Mouse (Mus musculus): Measurements from ENCODE around the gene Fgd5. TPM values are rescaled to one million over a fixed set of nuclear protein-coding genes. Genes with fewer than 3 reads are reported as not detected.

Gene Fgd5
- polyA plus RNA-seq, 1 experiment from 2014 or later = 14.0 TPM

DNA sequence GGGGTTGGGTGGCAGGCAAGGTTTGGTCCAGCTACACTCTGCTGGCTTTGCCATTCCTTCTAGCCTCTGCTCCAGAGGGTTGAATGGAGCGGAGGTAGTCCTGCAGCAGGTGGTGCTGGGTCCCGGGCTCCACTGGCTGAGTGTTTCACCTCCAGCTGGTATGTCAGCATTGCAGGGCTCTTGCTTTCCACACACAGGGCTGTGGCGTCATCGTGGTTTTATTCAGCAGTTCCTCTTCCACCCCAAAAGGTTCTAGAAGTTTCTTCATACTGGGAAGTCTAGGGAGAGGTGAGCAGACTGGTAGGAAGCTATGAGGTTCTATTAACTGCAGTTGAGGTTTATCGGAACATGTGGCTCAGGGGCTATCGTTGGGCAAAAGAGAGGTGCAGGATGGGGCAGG lies 34.4 kb downstream of the Fgd5 start:
- ATAC-seq (ENCODE audit: low FRiP score, low read depth) = no peak
- H3K36me3 ChIP-seq = no peaks in the 10 kb centered on the region
- no peaks in the 10 kb centered on the region for H3K4me1 ChIP-seq
- H3K9me3 ChIP-seq = no peaks in the 10 kb centered on the region
- no peaks in the 10 kb centered on the region for H3K27me3 ChIP-seq (replicated peaks)
- no peak overlapping the region for H3K9ac ChIP-seq
- no peak overlapping the region for H3K4me3 ChIP-seq
- WGBS = 93% methylated on average over 6 of the region's 6 CpGs
- H3K27ac ChIP-seq = no peak overlapping the region
- H3K4me2 ChIP-seq (replicated peaks) = no peak overlapping the region

DNA sequence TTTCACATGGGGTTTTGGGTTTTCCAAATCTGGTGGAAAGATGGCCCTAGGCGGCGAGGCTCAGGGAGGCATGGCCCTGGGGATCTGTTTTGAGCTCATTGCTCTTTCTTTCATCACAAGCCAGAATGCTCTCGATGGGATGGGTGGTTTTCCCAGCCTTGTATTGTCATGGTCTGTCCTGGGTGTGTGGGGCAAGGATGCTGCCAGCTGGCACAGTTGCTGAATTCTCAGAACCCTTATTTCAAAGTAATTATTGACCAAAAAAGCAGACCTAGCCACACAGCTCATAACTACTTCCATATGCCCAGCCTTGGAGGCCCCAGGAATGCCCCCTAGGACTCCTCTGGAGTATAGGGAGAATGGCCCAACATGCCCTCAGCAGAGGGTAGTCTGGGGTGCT lies 34.9 kb downstream of the Fgd5 start:
- H3K4me3 ChIP-seq = no peak overlapping the region
- H3K27ac ChIP-seq = no peak overlapping the region
- H3K36me3 ChIP-seq = no peaks in the 10 kb centered on the region
- no peaks in the 10 kb centered on the region for H3K9me3 ChIP-seq
- no peaks in the 10 kb centered on the region for H3K4me1 ChIP-seq
- no peak for ATAC-seq (ENCODE audit: low FRiP score, low read depth)
- H3K4me2 ChIP-seq (replicated peaks) = no peak overlapping the region
- no peak overlapping the region for H3K9ac ChIP-seq
- no peaks in the 10 kb centered on the region for H3K27me3 ChIP-seq (replicated peaks)
- 87% methylated on average over 3 of the region's 3 CpGs for WGBS

DNA sequence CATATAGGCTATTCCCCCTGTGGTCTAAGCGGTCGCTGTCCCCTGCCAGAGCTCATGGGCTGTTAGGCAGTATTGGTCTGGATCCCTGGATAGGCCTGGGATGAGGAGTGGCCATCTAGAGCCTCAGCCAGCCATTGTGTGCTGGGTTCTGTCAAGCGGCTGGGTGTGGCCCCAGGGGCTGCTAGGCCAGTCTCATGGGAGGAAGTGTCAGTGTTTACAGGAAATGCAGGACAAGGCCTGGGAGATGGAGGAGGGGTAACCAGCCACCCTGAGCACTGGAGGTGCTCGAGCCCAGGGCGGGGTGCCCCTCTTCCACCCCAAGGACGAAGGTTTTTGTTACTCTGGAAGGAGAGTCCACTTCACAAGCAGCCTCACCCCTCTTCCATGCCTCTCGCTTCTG lies 36.3 kb downstream of the Fgd5 start:
- H3K27ac ChIP-seq = no peak overlapping the region
- no peaks in the 10 kb centered on the region for H3K9me3 ChIP-seq
- H3K4me1 ChIP-seq = no peaks in the 10 kb centered on the region
- no peak overlapping the region for H3K4me2 ChIP-seq (replicated peaks)
- H3K9ac ChIP-seq = no peak overlapping the region
- ATAC-seq (ENCODE audit: low FRiP score, low read depth) = no peak
- no peaks in the 10 kb centered on the region for H3K27me3 ChIP-seq (replicated peaks)
- no peaks in the 10 kb centered on the region for H3K36me3 ChIP-seq
- 82% methylated on average over 7 of the region's 7 CpGs for WGBS
- no peak overlapping the region for H3K4me3 ChIP-seq

DNA sequence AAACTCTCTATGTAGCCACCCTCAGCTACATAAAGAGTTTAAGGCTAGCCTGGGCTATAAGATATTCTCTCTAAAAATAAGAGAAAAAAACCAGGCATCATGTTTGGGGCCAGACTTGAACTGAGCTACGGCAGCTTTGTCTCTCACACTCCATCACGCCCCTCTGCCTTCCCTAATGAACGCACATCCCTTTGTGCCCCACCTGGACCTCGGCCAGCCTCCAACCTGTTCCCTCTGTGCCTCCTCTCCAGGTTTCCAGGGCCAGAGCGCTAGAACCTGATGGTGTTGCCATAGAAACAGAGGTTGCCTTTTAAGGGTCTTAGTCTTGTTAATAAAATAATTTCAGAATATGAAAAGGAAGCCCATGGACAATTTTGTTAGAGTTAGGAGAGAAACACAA lies 37.2 kb downstream of the Fgd5 start:
- ATAC-seq (ENCODE audit: low FRiP score, low read depth) = no peak
- H3K4me3 ChIP-seq = no peak overlapping the region
- no peaks in the 10 kb centered on the region for H3K9me3 ChIP-seq
- no peak overlapping the region for H3K4me2 ChIP-seq (replicated peaks)
- H3K9ac ChIP-seq = no peak overlapping the region
- no peaks in the 10 kb centered on the region for H3K27me3 ChIP-seq (replicated peaks)
- H3K36me3 ChIP-seq = no peaks in the 10 kb centered on the region
- WGBS = 83% methylated on average over 5 of the region's 5 CpGs
- no peak overlapping the region for H3K27ac ChIP-seq
- H3K4me1 ChIP-seq = no peaks in the 10 kb centered on the region

DNA sequence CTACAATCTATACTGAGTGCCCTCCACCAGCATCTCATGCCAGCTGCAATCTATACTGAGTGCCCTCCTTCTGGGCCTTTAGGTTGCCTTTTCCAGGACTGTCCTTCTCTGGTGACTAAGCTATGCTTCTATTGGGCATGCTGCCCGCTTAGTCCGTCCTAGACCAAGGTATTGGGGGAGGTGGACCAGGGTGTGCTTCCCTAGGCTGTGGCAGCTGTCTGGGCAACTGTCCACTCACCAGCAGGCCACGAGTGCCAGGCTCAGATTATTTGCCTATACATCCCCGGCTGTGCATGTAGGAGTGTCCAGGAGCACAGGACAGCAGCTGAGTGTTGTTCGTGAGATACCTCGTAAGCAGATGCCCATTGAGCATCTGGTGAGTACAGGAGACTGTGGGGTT lies 38.1 kb downstream of the Fgd5 start:
- H3K4me1 ChIP-seq = no peaks in the 10 kb centered on the region
- no peaks in the 10 kb centered on the region for H3K27me3 ChIP-seq (replicated peaks)
- no peak overlapping the region for H3K4me2 ChIP-seq (replicated peaks)
- WGBS = 86% methylated on average over 6 of the region's 6 CpGs
- no peak overlapping the region for H3K4me3 ChIP-seq
- H3K9me3 ChIP-seq = no peaks in the 10 kb centered on the region
- H3K9ac ChIP-seq = no peak overlapping the region
- H3K36me3 ChIP-seq = no peaks in the 10 kb centered on the region
- no peak for ATAC-seq (ENCODE audit: low FRiP score, low read depth)
- H3K27ac ChIP-seq = no peak overlapping the region

DNA sequence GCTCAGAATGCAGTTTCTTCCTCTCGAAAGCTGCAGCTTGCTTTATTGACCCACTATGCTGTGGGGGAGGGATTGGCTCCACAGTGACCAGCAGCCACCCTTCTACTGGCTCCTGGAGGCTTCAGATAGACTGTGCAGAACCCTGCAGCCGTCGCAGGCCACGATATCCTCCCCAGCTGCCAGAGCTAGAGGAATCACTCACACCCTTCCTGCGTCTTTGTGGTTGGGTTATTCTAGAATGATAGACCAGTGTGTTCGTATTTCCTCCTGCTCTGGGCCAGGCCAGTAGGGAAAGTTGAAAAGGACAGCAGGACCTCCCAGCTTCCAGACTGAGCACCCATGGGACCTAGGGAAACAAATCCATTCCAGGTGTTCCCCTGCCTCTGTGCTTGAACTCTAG lies 39.7 kb downstream of the Fgd5 start:
- Histone ChIP-seq H3K27ac (no peak overlapping the region), H3K4me1 (no peaks in the 10 kb centered on the region), H3K36me3 (no peaks in the 10 kb centered on the region), H3K9me3 (no peaks in the 10 kb centered on the region), H3K9ac (no peak overlapping the region), H3K27me3 (replicated peaks) (no peaks in the 10 kb centered on the region), H3K4me2 (replicated peaks) (no peak overlapping the region), H3K4me3 (no peak overlapping the region)
- no peak for ATAC-seq (ENCODE audit: low FRiP score, low read depth)
- 81% methylated on average over 6 of the region's 6 CpGs for WGBS

DNA sequence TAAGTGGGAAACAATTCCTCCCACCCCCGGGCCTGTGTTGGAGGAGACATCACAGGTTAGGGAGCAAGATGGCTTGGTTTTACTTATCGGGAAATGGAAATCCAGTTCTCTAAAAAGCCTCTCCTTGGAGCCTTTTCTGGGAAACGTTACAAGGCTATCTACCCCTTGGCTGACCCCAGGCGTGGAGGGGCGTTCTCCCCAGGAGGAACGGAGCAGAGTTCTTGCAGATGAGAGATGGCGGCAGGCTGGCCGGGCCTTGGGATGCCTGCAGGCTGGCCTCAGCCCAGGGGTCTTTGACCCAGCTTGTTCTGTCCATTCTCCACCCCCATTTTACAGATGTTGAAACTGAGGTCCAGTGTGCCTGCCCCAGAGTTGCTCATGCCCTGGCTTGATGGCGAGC lies 42.4 kb downstream of the Fgd5 start:
- H3K4me3 ChIP-seq = no peak overlapping the region
- H3K4me2 ChIP-seq (replicated peaks) = no peak overlapping the region
- 87% methylated on average over 9 of the region's 9 CpGs for WGBS
- no peak overlapping the region for H3K27ac ChIP-seq
- no peaks in the 10 kb centered on the region for H3K9me3 ChIP-seq
- H3K36me3 ChIP-seq = no peaks in the 10 kb centered on the region
- H3K4me1 ChIP-seq = no peaks in the 10 kb centered on the region
- ATAC-seq (ENCODE audit: low FRiP score, low read depth) = no peak
- no peak overlapping the region for H3K9ac ChIP-seq
- no peaks in the 10 kb centered on the region for H3K27me3 ChIP-seq (replicated peaks)

DNA sequence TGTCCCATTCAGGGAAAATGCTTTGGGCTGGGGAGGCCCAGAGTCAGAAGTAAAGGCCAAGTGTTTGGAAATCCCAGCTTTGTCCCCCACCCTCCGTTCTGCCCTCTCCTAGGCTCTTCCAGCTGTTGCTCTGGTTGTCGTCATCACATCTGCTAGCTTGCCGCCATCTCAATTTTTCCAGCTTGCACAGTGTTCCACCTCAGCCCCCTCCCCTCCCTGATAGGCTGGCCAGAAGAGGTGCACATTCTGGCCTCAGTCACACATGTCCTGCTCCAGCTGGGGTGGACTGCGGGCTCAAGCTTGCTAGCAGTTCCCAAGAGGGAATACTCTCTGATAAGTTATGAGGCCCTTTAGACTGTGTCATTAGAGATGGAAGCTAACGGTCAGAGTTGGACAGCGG lies 42.8 kb downstream of the Fgd5 start:
- Histone ChIP-seq H3K27me3 (replicated peaks) (no peaks in the 10 kb centered on the region), H3K4me1 (no peaks in the 10 kb centered on the region), H3K4me2 (replicated peaks) (no peak overlapping the region), H3K27ac (no peak overlapping the region), H3K9ac (no peak overlapping the region), H3K9me3 (no peaks in the 10 kb centered on the region), H3K4me3 (no peak overlapping the region), H3K36me3 (no peaks in the 10 kb centered on the region)
- WGBS = 80% methylated on average over 6 of the region's 6 CpGs
- ATAC-seq (ENCODE audit: low FRiP score, low read depth) = no peak

DNA sequence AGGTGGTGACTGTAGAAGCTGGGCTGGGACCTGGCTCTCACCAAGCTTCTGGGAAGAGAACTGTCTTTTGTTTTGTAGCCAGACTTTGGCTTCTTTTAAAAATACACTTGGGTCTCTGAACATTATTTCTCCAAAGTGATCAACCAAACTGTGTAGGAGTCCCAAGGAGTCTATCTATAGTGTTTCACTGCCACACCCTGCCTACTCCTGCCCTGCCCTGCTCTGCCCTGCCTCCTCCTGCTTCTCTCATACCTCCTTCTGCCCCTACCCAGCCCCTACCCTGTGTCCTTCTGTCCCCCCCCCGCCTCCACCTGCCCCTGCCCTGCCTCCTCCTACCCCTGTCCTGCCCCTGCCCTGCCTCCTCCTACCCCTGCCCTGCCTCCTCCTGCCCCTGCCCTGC lies 46.6 kb downstream of the Fgd5 start:
- no peaks in the 10 kb centered on the region for H3K4me1 ChIP-seq
- no peak overlapping the region for H3K27ac ChIP-seq
- no peak overlapping the region for H3K4me2 ChIP-seq (replicated peaks)
- ATAC-seq (ENCODE audit: low FRiP score, low read depth) = no peak
- H3K9ac ChIP-seq = no peak overlapping the region
- H3K36me3 ChIP-seq = no peaks in the 10 kb centered on the region
- H3K27me3 ChIP-seq (replicated peaks) = no peaks in the 10 kb centered on the region
- 89% methylated on average over 1 of the region's 1 CpGs for WGBS
- H3K4me3 ChIP-seq = no peak overlapping the region
- no peaks in the 10 kb centered on the region for H3K9me3 ChIP-seq

DNA sequence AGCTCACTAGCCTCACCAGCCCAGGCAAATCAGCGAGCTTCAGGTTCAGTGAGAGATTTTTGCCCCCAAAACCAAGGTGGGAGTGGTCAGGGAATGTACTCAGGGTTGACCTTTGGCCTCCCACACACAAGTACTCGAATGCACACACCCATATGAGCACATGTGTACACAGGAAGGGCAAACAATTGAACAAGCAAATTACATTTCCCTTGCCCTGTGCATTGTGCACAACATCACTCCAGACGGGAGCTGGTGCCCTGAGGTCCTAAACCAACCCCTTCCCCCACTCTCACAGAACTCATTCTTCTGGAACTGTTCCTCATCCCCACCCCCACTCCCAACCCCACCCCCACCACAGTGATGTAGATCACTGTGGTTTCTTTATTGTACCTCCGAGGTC lies 48.7 kb downstream of the Fgd5 start:
- WGBS = 80% methylated on average over 4 of the region's 4 CpGs
- Histone ChIP-seq H3K9me3 (no peaks in the 10 kb centered on the region), H3K4me1 (no peaks in the 10 kb centered on the region), H3K9ac (no peak overlapping the region), H3K27me3 (replicated peaks) (no peaks in the 10 kb centered on the region), H3K4me3 (no peak overlapping the region), H3K4me2 (replicated peaks) (no peak overlapping the region), H3K27ac (no peak overlapping the region), H3K36me3 (no peaks in the 10 kb centered on the region)
- ATAC-seq (ENCODE audit: low FRiP score, low read depth) = no peak

DNA sequence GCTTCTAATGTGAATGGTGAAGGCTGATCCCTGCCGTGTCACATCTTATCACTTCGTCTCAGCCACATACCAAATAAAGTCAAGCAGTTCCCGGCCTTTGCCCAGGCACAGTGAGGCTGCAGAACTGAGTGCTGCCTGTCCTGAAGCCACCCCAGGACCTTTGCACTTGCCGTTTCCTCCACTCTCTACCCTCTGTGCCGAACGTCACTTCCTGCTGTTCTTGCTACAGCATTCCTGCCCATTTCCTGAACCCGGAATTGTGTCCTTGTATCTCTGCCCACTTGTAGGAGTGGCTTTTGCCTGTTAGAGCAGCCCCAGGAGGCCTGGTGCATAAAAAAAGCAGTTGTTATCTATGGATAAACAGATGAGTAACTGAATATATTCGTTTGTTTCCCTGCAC lies 52.0 kb downstream of the Fgd5 start:
- Histone ChIP-seq H3K27ac (no peak overlapping the region), H3K27me3 (replicated peaks) (no peaks in the 10 kb centered on the region), H3K9me3 (no peaks in the 10 kb centered on the region), H3K4me3 (no peak overlapping the region), H3K4me2 (replicated peaks) (no peak overlapping the region), H3K36me3 (no peaks in the 10 kb centered on the region), H3K9ac (no peak overlapping the region), H3K4me1 (peaks cover 6% of the 10 kb centered on the region; the same call in 1 of the 2 replicates)
- no peak for ATAC-seq (ENCODE audit: low FRiP score, low read depth)
- WGBS = 84% methylated on average over 8 of the region's 8 CpGs

DNA sequence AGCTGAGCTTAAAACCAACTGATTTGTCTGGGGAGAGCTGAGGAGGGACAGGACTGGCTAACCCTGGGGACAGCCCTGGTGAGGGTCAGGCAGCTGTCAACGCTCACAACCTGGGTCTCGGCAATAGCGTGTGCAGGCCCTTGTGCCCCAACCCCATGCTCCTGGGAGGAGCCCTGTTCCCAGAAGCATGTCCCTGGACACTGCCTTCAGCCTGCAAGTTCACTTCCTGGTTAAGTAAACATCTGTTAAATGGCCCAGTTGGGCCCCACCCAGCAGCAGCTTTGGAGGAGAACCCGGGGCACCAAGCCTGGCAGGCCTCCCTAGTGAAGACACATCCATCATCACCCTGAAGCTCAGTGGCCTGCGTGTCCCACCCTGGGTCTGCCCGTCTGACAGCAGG lies 56.0 kb downstream of the Fgd5 start:
- Histone ChIP-seq H3K4me2 (replicated peaks) (no peak overlapping the region), H3K4me3 (no peak overlapping the region), H3K27ac (no peak overlapping the region), H3K9ac (no peak overlapping the region), H3K36me3 (no peaks in the 10 kb centered on the region), H3K9me3 (no peaks in the 10 kb centered on the region), H3K27me3 (replicated peaks) (no peaks in the 10 kb centered on the region), H3K4me1 (peaks cover 6% of the 10 kb centered on the region; the same call in 1 of the 2 replicates)
- WGBS = 65% methylated on average over 6 of the region's 6 CpGs
- no peak for ATAC-seq (ENCODE audit: low FRiP score, low read depth)

DNA sequence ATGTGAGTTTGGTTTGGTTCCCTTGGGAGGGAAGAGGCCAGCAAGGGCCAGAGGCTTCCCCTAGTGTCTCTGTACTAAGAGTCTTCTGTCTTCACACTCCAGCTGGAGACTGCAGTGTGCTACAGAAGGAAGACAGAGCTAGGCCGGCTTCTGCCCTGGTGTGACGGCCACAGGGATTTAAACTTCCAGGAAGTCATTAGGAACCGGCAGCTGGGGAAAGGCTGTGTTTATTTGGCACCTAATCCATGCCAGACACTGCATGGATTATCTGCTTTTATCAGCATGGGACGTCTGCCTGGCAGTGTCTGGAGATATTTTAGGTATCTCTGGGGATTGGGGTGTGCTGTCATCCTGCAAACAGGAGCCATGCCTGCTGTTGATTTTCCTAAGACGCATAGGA lies 57.7 kb downstream of the Fgd5 start:
- Histone ChIP-seq H3K4me2 (replicated peaks) (no peak overlapping the region), H3K9me3 (no peaks in the 10 kb centered on the region), H3K4me3 (no peak overlapping the region), H3K27ac (no peak overlapping the region), H3K9ac (no peak overlapping the region), H3K36me3 (no peaks in the 10 kb centered on the region), H3K27me3 (replicated peaks) (no peaks in the 10 kb centered on the region), H3K4me1 (peaks cover 6% of the 10 kb centered on the region; the same call in 1 of the 2 replicates)
- no peak for ATAC-seq (ENCODE audit: low FRiP score, low read depth)
- 69% methylated on average over 5 of the region's 5 CpGs for WGBS

DNA sequence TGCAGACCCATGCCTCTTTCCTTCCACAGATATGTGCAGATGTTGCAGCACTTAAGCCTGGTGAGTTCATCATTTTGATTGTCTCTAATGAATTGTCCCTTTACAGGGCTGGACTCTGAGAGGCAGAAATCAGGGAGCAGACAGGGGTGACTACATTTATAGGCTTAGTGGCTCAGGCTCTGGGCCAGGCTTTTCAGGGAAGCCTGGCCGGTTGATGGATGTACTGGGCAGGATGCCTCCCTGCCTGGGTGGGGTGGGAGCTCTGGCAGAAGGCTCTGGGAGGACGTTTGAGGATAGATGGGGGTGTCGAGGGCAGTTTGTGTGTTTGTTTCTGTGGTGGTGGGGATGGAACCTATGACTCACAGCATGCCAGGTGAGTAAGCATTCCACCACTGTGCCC lies 59.5 kb downstream of the Fgd5 start:
- H3K9me3 ChIP-seq = no peaks in the 10 kb centered on the region
- H3K4me1 ChIP-seq = peaks cover 6% of the 10 kb centered on the region; the same call in 1 of the 2 replicates
- H3K4me2 ChIP-seq (replicated peaks) = no peak overlapping the region
- H3K9ac ChIP-seq = no peak overlapping the region
- no peaks in the 10 kb centered on the region for H3K27me3 ChIP-seq (replicated peaks)
- no peak overlapping the region for H3K27ac ChIP-seq
- H3K4me3 ChIP-seq = no peak overlapping the region
- ATAC-seq (ENCODE audit: low FRiP score, low read depth) = no peak
- no peaks in the 10 kb centered on the region for H3K36me3 ChIP-seq
- WGBS = 72% methylated on average over 3 of the region's 3 CpGs

Data from neural tube, embryonic 12.5 days (tissue).